Mouse (Mus musculus): ENCODE measurements at regions not wholly inside any gene's neighbourhood (a gene's known extent, or its start where the extent isn't known, plus 50 kb on each side); places are given as distances from the start of the nearest gene placed in this dataset.

GRCm38 (mm10) chr6:73523658-73524057, 54.2 kb upstream of the 4931417E11Rik start:
- no peak for TF ChIP-seq CTCF (IDR thresholded peaks at IDR 0.05; ENCODE audit: extremely low read depth, insufficient read depth, low read length)
- no peak for TF ChIP-seq POLR2A (IDR thresholded peaks at IDR 0.05; ENCODE audit: extremely low read depth, insufficient read depth, low read length)

All from cortical plate, adult 2 months (tissue).